Mouse (Mus musculus): ENCODE data around the gene Serhl. TPM values are rescaled to one million over a fixed set of nuclear protein-coding genes. Genes with fewer than 3 reads are reported as not detected.

Gene Serhl
- polyA plus RNA-seq, 1 experiment from 2014 or later = 30.2 TPM

- ATAC-seq = no peak
- Histone ChIP-seq H3K9ac (replicated peaks; ENCODE audit: low read depth, low read length) (no peak overlapping the region), H3K27me3 (replicated peaks; ENCODE audit: control insufficient read depth, insufficient read depth, low read length) (no peaks in the 10 kb centered on the region), H3K4me2 (ENCODE audit: low read length) (no peak overlapping the region), H3K4me1 (replicated peaks; ENCODE audit: control insufficient read depth, insufficient read depth, low read length) (no peaks in the 10 kb centered on the region), H3K36me3 (ENCODE audit: control insufficient read depth, insufficient read depth) (peaks cover 18% of the 10 kb centered on the region), H3K27ac (ENCODE audit: low read length) (no peak overlapping the region), H3K4me3 (replicated peaks; ENCODE audit: low read length) (no peak overlapping the region), H3K9me3 (ENCODE audit: control insufficient read depth, low read length) (no peaks in the 10 kb centered on the region)
- 94% methylated on average over 4 of the region's 4 CpGs for WGBS
These were observed 72.7 kb downstream of the Serhl start for GRCm38 (mm10) chr15:83162001-83162400.

DNA sequence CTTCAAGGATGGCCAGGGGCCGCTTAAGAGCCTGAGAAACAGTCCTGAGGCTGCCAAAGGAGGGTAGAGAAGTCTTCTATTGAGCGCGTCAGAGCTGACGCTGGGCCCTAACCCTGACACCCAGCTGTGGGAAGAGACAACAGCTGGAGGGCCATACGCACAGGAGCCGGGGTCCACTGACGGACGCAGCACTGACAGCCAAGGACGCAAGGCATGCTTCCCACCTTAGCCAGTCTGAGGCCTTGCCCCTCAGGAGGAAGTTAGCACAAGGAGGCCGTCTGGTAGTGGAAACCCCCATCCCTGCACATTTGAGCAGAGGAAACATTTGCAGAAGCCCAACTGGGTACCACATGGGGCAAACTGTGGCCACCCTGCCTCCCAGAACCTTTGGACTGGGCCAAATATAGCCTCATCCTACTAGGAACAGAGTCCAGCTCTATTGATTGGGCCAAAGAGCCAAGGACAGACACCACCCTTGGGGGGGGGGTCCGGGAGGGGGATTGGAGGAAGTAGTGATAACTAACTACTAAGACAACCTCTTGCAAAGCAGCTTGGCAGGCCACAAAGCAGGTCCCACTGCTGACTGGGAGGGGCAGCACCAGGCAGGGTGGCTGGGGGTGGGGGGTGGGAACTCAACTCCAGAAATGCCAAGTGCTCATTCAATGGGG lies 73.6 kb downstream of the Serhl start:
- no peaks in the 10 kb centered on the region for H3K9me3 ChIP-seq (ENCODE audit: control insufficient read depth, low read length)
- no peak overlapping the region for H3K4me3 ChIP-seq (replicated peaks; ENCODE audit: low read length)
- H3K4me2 ChIP-seq (ENCODE audit: low read length) = no peak overlapping the region
- H3K4me1 ChIP-seq (replicated peaks; ENCODE audit: control insufficient read depth, insufficient read depth, low read length) = no peaks in the 10 kb centered on the region
- peaks cover 13% of the 10 kb centered on the region for H3K36me3 ChIP-seq (ENCODE audit: control insufficient read depth, insufficient read depth)
- 87% methylated on average over 11 of the region's 11 CpGs for WGBS
- ATAC-seq = no peak
- no peak overlapping the region for H3K9ac ChIP-seq (replicated peaks; ENCODE audit: low read depth, low read length)
- H3K27ac ChIP-seq (ENCODE audit: low read length) = no peak overlapping the region
- H3K27me3 ChIP-seq (replicated peaks; ENCODE audit: control insufficient read depth, insufficient read depth, low read length) = no peaks in the 10 kb centered on the region

DNA sequence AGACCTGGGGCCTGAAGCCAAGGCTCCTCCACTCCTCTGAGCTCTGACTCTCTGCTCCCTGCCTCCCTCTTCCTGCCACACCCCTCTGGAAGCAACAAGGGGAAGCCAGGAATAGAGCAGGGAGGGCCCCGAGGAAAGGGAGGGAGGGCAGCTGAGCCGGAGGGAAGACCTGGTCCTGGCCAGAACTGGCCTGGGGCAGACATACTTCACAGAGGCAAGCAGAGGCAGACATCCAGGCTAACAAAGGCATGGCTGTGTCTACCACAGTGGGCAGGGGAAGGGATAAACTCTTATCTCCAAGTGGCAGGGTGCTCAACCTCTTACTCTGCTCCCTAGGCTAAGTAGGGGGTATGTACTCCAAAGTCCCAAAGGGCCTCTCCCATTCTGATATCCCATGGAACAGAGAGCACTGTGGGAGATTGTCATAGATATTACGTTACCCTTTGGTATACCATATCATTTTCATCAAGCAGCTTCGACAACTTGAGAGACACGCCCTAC lies 75.7 kb downstream of the Serhl start:
- H3K36me3 ChIP-seq (ENCODE audit: control insufficient read depth, insufficient read depth) = no peaks in the 10 kb centered on the region; the same call in 1 of the 2 replicates
- no peak overlapping the region for H3K4me2 ChIP-seq (ENCODE audit: low read length)
- H3K9ac ChIP-seq (replicated peaks; ENCODE audit: low read depth, low read length) = no peak overlapping the region
- no peak overlapping the region for H3K27ac ChIP-seq (ENCODE audit: low read length)
- no peak for ATAC-seq
- 86% methylated on average over 5 of the region's 5 CpGs for WGBS
- no peaks in the 10 kb centered on the region for H3K27me3 ChIP-seq (replicated peaks; ENCODE audit: control insufficient read depth, insufficient read depth, low read length)
- H3K9me3 ChIP-seq (ENCODE audit: control insufficient read depth, low read length) = no peaks in the 10 kb centered on the region
- no peaks in the 10 kb centered on the region for H3K4me1 ChIP-seq (replicated peaks; ENCODE audit: control insufficient read depth, insufficient read depth, low read length)
- H3K4me3 ChIP-seq (replicated peaks; ENCODE audit: low read length) = no peak overlapping the region

- no peaks in the 10 kb centered on the region for H3K9me3 ChIP-seq (ENCODE audit: control insufficient read depth, low read length)
- no peak overlapping the region for H3K27ac ChIP-seq (ENCODE audit: low read length)
- H3K36me3 ChIP-seq (ENCODE audit: control insufficient read depth, insufficient read depth) = no peaks in the 10 kb centered on the region; the same call in 1 of the 2 replicates
- ATAC-seq = no peak
- no peak overlapping the region for H3K9ac ChIP-seq (replicated peaks; ENCODE audit: low read depth, low read length)
- no peak overlapping the region for H3K4me2 ChIP-seq (ENCODE audit: low read length)
- WGBS = 93% methylated on average over 13 of the region's 13 CpGs
- no peaks in the 10 kb centered on the region for H3K27me3 ChIP-seq (replicated peaks; ENCODE audit: control insufficient read depth, insufficient read depth, low read length)
- H3K4me3 ChIP-seq (replicated peaks; ENCODE audit: low read length) = no peak overlapping the region
- H3K4me1 ChIP-seq (replicated peaks; ENCODE audit: control insufficient read depth, insufficient read depth, low read length) = peaks cover 4% of the 10 kb centered on the region; the same call in 1 of the 2 replicates
These were observed 76.4 kb downstream of the Serhl start for GRCm38 (mm10) chr15:83165526-83166315.

Other genes with a start within 250 kb of the Serhl start
- gene Tcf20, start 101.6 kb upstream of the Serhl start, polyA plus RNA-seq (2015; fragmentation: Nextera tagmentation; extraction: Ambion mirVana) = 18.3 and 18.6 TPM in 2 replicates
- gene Nfam1, start 56.2 kb upstream of the Serhl start, polyA plus RNA-seq (2015; fragmentation: Nextera tagmentation; extraction: Ambion mirVana) = 1.5 and 1.7 TPM in 2 replicates
- gene Rrp7a, start 33.3 kb downstream of the Serhl start, polyA plus RNA-seq (2015; fragmentation: Nextera tagmentation; extraction: Ambion mirVana) = 85.1 and 90.8 TPM in 2 replicates
- 154 and 160 TPM in 2 replicates for gene Poldip3, start 59.9 kb downstream of the Serhl start, polyA plus RNA-seq (2015; fragmentation: Nextera tagmentation; extraction: Ambion mirVana)
- gene Cyb5r3, start 83.1 kb downstream of the Serhl start, polyA plus RNA-seq (2015; fragmentation: Nextera tagmentation; extraction: Ambion mirVana) = 92.1 and 112 TPM in 2 replicates
- 2.4 and 2.8 TPM in 2 replicates for gene A4galt, start 162.3 kb downstream of the Serhl start, polyA plus RNA-seq (2015; fragmentation: Nextera tagmentation; extraction: Ambion mirVana)